Mouse (Mus musculus) forebrain, embryonic 13.5 days (tissue): ENCODE results near the gene Rcbtb2. TPM values are rescaled to one million over a fixed set of nuclear protein-coding genes. Genes with fewer than 3 reads are reported as not detected.

Source experiments
- ATAC-seq: fragments of 200-750 bp; cut with Nextera tagmentation; 2 replicates; pipeline ENCODE4 v1.8.0; 2017
- H3K27ac ChIP-seq: fragments of 300-500 bp; sonication (generic); 2 replicates; pipeline ENCODE4 v1.5.1; 2015; ENCODE audit warnings: inconsistent platforms, mild to moderate bottlenecking, moderate library complexity
- H3K27me3 ChIP-seq: fragments of 300-500 bp; sonication (generic); 2 replicates; pipeline ENCODE4 v1.6.1; 2015; ENCODE audit warnings: mild to moderate bottlenecking, inconsistent platforms
- H3K36me3 ChIP-seq: fragments of 300-500 bp; sonication (generic); 2 replicates; pipeline ENCODE4 v1.6.1; 2015; ENCODE audit warnings: mild to moderate bottlenecking, inconsistent platforms; ENCODE audit not compliant: poor library complexity, severe bottlenecking
- H3K4me1 ChIP-seq: fragments of 300-500 bp; sonication (generic); 2 replicates; pipeline ENCODE4 v1.6.1; 2015; ENCODE audit warnings: inconsistent platforms
- H3K4me2 ChIP-seq: fragments of 300-500 bp; sonication (generic); 2 replicates; pipeline ENCODE4 v1.6.1; 2015; ENCODE audit warnings: inconsistent platforms, mild to moderate bottlenecking, moderate library complexity
- H3K4me3 ChIP-seq: fragments of 300-500 bp; sonication (generic); 2 replicates; pipeline ENCODE4 v1.5.1; 2015; ENCODE audit warnings: mild to moderate bottlenecking, inconsistent platforms
- H3K9ac ChIP-seq: fragments of 300-500 bp; sonication (generic); 2 replicates; pipeline ENCODE4 v1.6.1; 2015; ENCODE audit warnings: mild to moderate bottlenecking, inconsistent platforms
- H3K9me3 ChIP-seq: fragments of 300-500 bp; sonication (generic); replicated peaks from 2 replicates; pipeline ENCODE4 v1.6.1; 2016; ENCODE audit warnings: inconsistent platforms
- WGBS: fragments of 180-500 bp; shearing (Covaris S2); methylation state at CpG from one replicate; pipeline ENCODE4 v1.1.7; 2015; 5-methylcytosine and 5-hydroxymethylcytosine counted together
- polyA plus RNA-seq: library from polyadenylated mRNA; unstranded; fragments of >200 nt; fragmentation: Nextera tagmentation; extraction: Ambion mirVana; gene quantifications from 2 replicates; pipeline ENCODE4 v1.2.1, GENCODE M21; 2015

Rcbtb2 gene
- polyA plus RNA-seq, 1 experiment from 2014 or later: 111 TPM

GRCm38 (mm10) chr14:73179221-73179681 is 56.4 kb downstream of the Rcbtb2 start:
- no peak for ATAC-seq
- WGBS: 92% methylated on average over 4 of the region's 4 CpGs

DNA sequence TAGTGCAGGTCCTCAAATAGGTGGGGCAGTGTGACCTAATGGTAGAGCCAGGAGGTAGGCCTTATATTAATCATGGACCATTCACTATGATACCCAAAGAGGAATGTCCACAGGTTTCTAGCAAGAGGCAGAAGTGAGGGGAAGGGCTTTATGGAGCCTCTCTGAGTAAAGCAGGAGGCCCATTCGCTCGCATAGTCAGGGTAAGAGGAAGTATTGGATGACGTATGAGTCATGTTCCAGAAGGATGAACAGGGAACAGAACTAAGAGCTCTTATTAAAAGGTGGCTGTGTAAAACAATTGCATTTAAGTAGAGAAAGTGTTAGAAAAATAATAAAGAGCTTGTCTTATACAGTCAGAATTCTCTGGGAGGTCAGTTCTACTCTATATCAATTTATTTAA is 57.8 kb downstream of the Rcbtb2 start:
- 94% methylated on average over 3 of the region's 3 CpGs for WGBS
- Histone ChIP-seq H3K27ac (no peak overlapping the region), H3K4me2 (no peak overlapping the region), H3K9me3 (0 out of 2 replicates have a peak, but pooled peaks cover 6% of the 10 kb centered on the region), H3K27me3 (no peaks in the 10 kb centered on the region), H3K4me1 (peaks cover 11% of the 10 kb centered on the region; the same call in 1 of the 2 replicates), H3K4me3 (no peak overlapping the region), H3K9ac (no peak overlapping the region), H3K36me3 (peaks cover 69% of the 10 kb centered on the region)
- ATAC-seq: no peak

More at GRCm38 (mm10) chr14:73179221-73179681, 56.4 kb downstream of the Rcbtb2 start:
- Histone ChIP-seq H3K4me1 (peaks cover 24% of the 10 kb centered on the region), H3K9me3 (no peaks in the 10 kb centered on the region), H3K4me2 (no peak overlapping the region), H3K27me3 (no peaks in the 10 kb centered on the region), H3K27ac (no peak overlapping the region), H3K36me3 (peaks cover 70% of the 10 kb centered on the region), H3K9ac (no peak overlapping the region), H3K4me3 (no peak overlapping the region)

DNA sequence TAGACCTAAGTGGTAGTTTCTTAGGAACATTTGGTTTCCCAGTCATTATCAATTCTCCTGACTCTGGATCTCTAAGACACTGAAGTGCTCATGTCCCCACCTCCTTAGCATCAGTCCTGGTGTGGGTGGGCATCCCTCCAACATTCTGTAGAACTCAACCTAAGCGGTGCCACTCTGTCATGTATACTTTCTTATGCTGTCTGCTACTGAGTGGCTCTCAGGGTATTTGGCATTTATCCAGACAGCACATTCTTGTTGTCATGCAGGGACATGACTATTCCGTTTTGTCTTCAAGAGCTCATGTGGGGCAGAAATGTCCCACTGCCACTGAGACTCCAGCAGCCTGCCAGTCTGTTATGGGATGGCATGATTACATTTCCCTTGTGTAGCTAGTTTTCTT is 58.3 kb downstream of the Rcbtb2 start:
- no peak overlapping the region for H3K9ac ChIP-seq
- no peaks in the 10 kb centered on the region for H3K27me3 ChIP-seq
- no peak overlapping the region for H3K27ac ChIP-seq
- peaks cover 69% of the 10 kb centered on the region for H3K36me3 ChIP-seq
- H3K9me3 ChIP-seq: 0 out of 2 replicates have a peak, but pooled peaks cover 6% of the 10 kb centered on the region
- H3K4me3 ChIP-seq: no peak overlapping the region
- WGBS: 48% methylated on average over 2 of the region's 2 CpGs
- ATAC-seq: peak; percentile 64
- peaks cover 9% of the 10 kb centered on the region; the same call in 1 of the 2 replicates for H3K4me1 ChIP-seq
- no peak overlapping the region for H3K4me2 ChIP-seq

GRCm38 (mm10) chr14:73186875-73187274 is 64.0 kb downstream of the Rcbtb2 start:
- no peaks in the 10 kb centered on the region for H3K27me3 ChIP-seq
- no peak overlapping the region for H3K9ac ChIP-seq
- H3K4me1 ChIP-seq: no peaks in the 10 kb centered on the region
- H3K4me3 ChIP-seq: no peak overlapping the region
- H3K9me3 ChIP-seq: 0 out of 2 replicates have a peak, but pooled peaks cover 6% of the 10 kb centered on the region
- WGBS: 91% methylated on average over 7 of the region's 7 CpGs
- peaks cover 41% of the 10 kb centered on the region for H3K36me3 ChIP-seq
- no peak overlapping the region for H3K4me2 ChIP-seq
- ATAC-seq: no peak
- no peak overlapping the region for H3K27ac ChIP-seq

DNA sequence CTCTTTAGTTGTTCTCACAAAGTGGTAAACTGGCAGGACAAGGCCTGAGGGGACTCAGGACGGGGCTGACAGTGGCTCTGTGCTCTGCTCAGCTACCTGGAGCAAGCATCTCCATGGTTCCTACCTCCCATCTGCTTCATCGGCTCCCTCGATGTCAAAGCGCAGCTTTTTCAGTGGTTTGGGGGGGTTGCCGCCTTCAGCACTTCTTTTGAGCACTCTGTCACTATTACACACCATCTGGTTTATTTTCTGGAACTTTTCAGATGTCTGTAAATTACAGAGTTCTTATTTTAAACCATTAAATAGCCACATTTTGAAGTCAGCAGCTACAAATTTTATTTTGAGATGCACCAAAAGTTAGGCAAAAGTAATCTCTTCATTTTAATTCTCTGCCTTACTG is 76.2 kb downstream of the Rcbtb2 start:
- no peak overlapping the region for H3K9ac ChIP-seq
- no peaks in the 10 kb centered on the region for H3K4me1 ChIP-seq
- peaks cover 21% of the 10 kb centered on the region for H3K36me3 ChIP-seq
- no peak for ATAC-seq
- no peaks in the 10 kb centered on the region for H3K9me3 ChIP-seq
- H3K27ac ChIP-seq: peak overlapping the region; percentile 57; the same call in 1 of the 2 replicates
- no peak overlapping the region for H3K4me3 ChIP-seq
- H3K4me2 ChIP-seq: no peak overlapping the region
- H3K27me3 ChIP-seq: no peaks in the 10 kb centered on the region
- 54% methylated on average over 5 of the region's 5 CpGs for WGBS

GRCm38 (mm10) chr14:73201447-73201846 is 78.6 kb downstream of the Rcbtb2 start:
- Histone ChIP-seq H3K4me1 (no peaks in the 10 kb centered on the region), H3K9me3 (no peaks in the 10 kb centered on the region), H3K36me3 (peaks cover 16% of the 10 kb centered on the region), H3K9ac (no peak overlapping the region), H3K4me2 (no peak overlapping the region), H3K4me3 (no peak overlapping the region), H3K27ac (no peak overlapping the region), H3K27me3 (no peaks in the 10 kb centered on the region)
- ATAC-seq: no peak
- 78% methylated on average over 3 of the region's 3 CpGs for WGBS

- 89% methylated on average over 3 of the region's 3 CpGs for WGBS
- H3K4me3 ChIP-seq: no peak overlapping the region
- no peak for ATAC-seq
Observed at GRCm38 (mm10) chr14:73204016-73204415, 81.2 kb downstream of the Rcbtb2 start.

GRCm38 (mm10) chr14:73209262-73209661 is 86.4 kb downstream of the Rcbtb2 start:
- H3K4me3 ChIP-seq: no peak overlapping the region
- peaks cover 17% of the 10 kb centered on the region for H3K36me3 ChIP-seq
- H3K9me3 ChIP-seq: no peaks in the 10 kb centered on the region
- no peak for ATAC-seq
- H3K4me1 ChIP-seq: no peaks in the 10 kb centered on the region
- no peaks in the 10 kb centered on the region for H3K27me3 ChIP-seq
- H3K4me2 ChIP-seq: no peak overlapping the region
- no peak overlapping the region for H3K27ac ChIP-seq
- H3K9ac ChIP-seq: no peak overlapping the region

More at GRCm38 (mm10) chr14:73204016-73204415, 81.2 kb downstream of the Rcbtb2 start:
- Histone ChIP-seq H3K27me3 (no peaks in the 10 kb centered on the region), H3K9me3 (no peaks in the 10 kb centered on the region), H3K36me3 (peaks cover under 1% of the 10 kb centered on the region; the same call in 1 of the 2 replicates), H3K4me2 (no peak overlapping the region), H3K27ac (no peak overlapping the region), H3K4me1 (no peaks in the 10 kb centered on the region), H3K9ac (no peak overlapping the region)

DNA sequence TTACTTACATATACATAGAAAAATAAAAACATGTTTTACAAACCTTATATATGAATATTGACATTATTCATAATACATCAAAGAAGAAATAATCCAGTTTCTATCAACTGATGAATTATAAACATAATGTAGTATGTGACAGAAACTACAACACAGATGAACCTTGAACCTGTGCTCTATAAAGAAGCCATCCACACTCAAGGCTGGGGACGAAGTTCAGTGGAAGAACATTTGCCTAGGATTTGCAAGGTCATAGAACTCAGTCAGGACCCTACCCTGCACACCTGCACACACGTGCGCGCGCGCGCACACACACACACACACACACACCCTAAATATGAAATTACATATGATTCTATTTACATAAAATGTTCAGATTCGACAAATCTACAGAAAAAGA is 87.4 kb downstream of the Rcbtb2 start:
- Histone ChIP-seq H3K4me2 (no peak overlapping the region), H3K36me3 (peaks cover 24% of the 10 kb centered on the region), H3K4me1 (no peaks in the 10 kb centered on the region), H3K4me3 (no peak overlapping the region), H3K9me3 (no peaks in the 10 kb centered on the region), H3K9ac (no peak overlapping the region), H3K27me3 (no peaks in the 10 kb centered on the region), H3K27ac (no peak overlapping the region)
- ATAC-seq: no peak
- 96% methylated on average over 8 of the region's 8 CpGs for WGBS

- no peak overlapping the region for H3K4me2 ChIP-seq
- H3K4me1 ChIP-seq: no peaks in the 10 kb centered on the region
- H3K4me3 ChIP-seq: no peak overlapping the region
- no peak for ATAC-seq
- no peak overlapping the region for H3K27ac ChIP-seq
- H3K27me3 ChIP-seq: no peaks in the 10 kb centered on the region
- no peak overlapping the region for H3K9ac ChIP-seq
- peaks cover 36% of the 10 kb centered on the region for H3K36me3 ChIP-seq
- 94% methylated on average over 5 of the region's 5 CpGs for WGBS
- H3K9me3 ChIP-seq: no peaks in the 10 kb centered on the region
Observed at GRCm38 (mm10) chr14:73211477-73211876, 88.6 kb downstream of the Rcbtb2 start.

DNA sequence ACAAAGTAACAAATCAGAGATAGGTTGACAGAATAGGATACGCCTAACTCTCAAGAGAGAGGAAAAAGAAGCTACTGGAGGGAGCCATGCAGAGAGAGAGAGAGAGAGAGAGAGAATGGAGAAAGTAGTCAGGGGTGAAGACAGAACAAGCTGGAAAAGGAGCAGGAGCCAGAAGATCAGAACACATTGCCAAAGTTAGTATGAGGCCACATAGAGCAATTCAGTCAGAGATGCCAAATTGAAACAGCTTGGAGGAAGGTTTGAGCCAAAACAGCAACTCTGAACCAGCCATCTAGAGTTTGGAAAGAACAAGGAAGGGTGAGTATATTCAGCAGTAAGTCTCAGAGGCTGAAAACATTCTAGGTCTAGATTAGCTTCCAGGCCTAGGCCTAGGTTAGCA is 94.2 kb downstream of the Rcbtb2 start:
- Histone ChIP-seq H3K4me1 (0 out of 2 replicates have a peak, but pooled peaks cover 6% of the 10 kb centered on the region), H3K27me3 (no peaks in the 10 kb centered on the region), H3K4me2 (no peak overlapping the region), H3K27ac (no peak overlapping the region), H3K9me3 (no peaks in the 10 kb centered on the region), H3K36me3 (peaks cover 34% of the 10 kb centered on the region), H3K4me3 (no peak overlapping the region), H3K9ac (no peak overlapping the region)
- no peak for ATAC-seq
- WGBS: 80% methylated on average over 1 of the region's 1 CpGs

- H3K27ac ChIP-seq: no peak overlapping the region
- no peak overlapping the region for H3K4me3 ChIP-seq
- H3K9me3 ChIP-seq: no peaks in the 10 kb centered on the region
- no peak overlapping the region for H3K9ac ChIP-seq
- no peak for ATAC-seq
- H3K4me2 ChIP-seq: no peak overlapping the region
- 93% methylated on average over 9 of the region's 9 CpGs for WGBS
- peaks cover 18% of the 10 kb centered on the region; the same call in 1 of the 2 replicates for H3K4me1 ChIP-seq
- no peaks in the 10 kb centered on the region for H3K36me3 ChIP-seq
- no peaks in the 10 kb centered on the region for H3K27me3 ChIP-seq
Observed at GRCm38 (mm10) chr14:73222316-73222970, 99.6 kb downstream of the Rcbtb2 start.
